Mouse (Mus musculus) right cerebral cortex, postnatal 36 days (tissue): ENCODE results near the gene Vmac.

Experiments used
- DNase-seq, 2 experiments: peaks; one replicate each; pipeline ENCODE4 v3.0.0; 2022; ENCODE audit warnings: low spot score in 2 of 2, mixed read lengths in 1 of 2

Vmac gene

DNA sequence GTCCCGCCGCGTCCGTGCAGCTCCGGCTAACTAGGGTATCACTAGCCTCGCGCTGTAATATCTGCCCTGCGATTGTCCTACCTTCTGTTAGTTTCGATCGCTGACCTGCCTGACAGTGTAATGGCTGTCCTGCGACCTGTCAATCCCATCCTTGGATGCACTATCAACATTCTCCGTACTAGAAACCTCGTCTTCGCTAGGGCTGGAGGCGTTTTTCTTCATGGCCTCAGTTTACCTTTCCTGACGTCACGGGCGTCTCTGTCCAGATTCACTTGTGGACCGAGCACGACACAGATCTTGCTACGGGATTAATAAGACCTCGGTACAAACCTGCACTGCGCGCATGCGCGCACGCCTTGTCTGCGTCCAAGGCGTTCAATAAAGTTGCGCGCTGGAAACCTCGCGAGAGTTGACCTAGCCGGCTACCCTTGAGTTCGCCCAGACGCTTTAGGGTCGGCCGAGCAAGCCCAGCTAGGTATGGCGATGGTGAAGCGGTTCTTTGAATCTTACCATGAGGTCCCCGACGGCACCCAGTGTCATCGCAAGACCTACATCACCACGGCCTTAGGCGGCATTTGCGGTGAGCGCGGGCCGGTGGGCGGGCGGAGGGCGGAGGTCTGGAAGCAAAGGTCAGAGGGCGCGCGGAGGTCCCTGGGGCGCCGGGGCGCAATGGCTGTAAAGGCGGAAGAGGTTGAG is at the start of gene Vmac, which contains the start of gene Ndufa11:
Gene Vmac, minus strand, starts transcription at position 660 of the 696 bp plus-strand sequence.
Gene Ndufa11, plus strand, starts transcription at position 405 of the 696 bp plus-strand sequence.
- peak; percentile 91 to 92 for DNase-seq

- DNase-seq = no peak
Measured at GRCm38 (mm10) chr17:56766631-56767405, 49.0 kb upstream of the Vmac start.

DNA sequence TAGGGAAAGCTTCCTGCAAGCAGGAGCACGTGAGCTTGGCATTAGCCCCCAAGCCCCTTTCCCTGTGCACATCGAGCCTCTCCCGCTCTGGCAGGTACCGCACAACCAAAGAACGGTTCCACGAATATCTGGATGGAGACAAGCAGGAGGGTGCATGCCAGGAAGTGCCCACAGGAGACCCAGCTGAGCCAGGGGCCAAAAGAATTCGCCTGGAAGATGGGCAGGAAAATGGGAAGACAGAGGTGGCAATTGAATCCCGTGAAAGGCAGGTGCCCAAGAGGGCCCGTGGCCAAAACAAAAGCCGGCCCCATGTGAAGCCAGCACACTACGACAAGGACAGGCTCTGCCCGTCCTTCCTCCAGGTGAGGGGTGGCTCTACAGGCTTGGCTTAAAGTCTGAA is 47.6 kb upstream of the Vmac start:
- no peak for DNase-seq

DNA sequence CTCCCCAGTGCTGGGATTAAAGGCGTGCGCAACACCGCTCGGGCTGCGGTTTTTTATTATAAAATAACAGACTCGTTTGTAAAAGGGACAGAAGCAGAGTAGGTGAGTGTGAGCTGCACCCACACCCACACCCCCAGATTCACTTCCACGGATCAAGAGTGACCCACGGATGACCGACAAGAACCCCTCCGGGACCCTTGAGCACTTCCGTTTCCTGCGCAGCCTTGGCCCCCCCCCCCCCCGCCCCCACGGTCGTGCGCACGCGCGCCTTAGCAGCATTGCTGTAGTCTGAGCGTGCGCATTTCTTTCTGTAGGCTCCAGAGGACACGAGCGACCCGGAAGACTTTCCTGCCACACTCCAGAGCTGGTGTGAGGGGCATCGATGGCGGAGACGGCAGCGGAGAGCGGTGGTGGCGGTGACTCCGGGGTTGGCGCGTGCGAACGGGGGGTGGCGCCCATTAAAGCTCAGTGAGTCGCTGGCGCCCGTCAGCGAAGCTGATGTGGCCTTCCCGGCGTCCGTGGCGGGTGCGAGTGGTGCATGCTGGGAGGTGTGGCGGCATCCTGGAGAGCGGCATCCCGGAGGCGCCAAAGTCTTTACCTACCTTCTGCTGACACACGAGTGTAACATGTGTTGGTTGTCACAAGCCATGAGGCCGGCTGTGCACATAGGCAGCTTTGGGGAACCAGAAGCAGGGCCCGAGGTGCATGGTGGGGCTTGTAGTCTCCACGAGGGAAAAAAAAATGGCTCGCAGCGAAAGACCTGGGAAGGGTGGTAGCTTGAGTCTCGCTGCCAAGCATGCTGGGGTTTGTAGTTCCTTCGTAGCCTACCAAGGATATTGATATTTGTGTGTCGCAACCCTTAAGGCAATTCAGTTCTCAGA is 46.9 kb upstream of the Vmac start, which contains the start of gene Dus3l:
Gene Dus3l, plus strand, starts transcription at position 284 of the 881 bp plus-strand sequence.
- DNase-seq = peak; percentile 87 to 88

DNA sequence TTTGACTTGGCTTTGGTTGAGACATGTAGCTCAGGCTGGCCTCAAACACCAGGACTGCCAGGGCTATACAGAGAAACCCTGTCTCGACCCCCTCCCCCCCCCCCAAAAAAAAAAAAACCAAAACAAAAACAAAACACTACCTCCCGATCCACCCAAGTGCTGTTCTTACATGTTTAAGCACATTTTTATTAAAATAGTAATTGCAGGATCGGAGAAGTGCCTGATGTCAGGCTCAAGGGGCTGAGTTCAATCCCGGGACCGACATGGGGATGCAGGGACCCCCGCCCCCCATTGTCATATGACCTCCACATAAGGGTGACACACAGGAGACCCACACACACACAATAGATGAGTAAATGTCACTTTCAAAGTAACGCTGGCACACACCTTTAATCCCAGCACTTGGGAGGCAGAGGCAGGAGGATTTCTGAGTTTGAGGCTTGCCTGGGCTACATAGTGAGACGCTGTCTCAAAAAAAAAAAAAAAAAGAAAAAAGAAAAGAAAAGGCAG is 46.0 kb upstream of the Vmac start:
- no peak for DNase-seq

DNA sequence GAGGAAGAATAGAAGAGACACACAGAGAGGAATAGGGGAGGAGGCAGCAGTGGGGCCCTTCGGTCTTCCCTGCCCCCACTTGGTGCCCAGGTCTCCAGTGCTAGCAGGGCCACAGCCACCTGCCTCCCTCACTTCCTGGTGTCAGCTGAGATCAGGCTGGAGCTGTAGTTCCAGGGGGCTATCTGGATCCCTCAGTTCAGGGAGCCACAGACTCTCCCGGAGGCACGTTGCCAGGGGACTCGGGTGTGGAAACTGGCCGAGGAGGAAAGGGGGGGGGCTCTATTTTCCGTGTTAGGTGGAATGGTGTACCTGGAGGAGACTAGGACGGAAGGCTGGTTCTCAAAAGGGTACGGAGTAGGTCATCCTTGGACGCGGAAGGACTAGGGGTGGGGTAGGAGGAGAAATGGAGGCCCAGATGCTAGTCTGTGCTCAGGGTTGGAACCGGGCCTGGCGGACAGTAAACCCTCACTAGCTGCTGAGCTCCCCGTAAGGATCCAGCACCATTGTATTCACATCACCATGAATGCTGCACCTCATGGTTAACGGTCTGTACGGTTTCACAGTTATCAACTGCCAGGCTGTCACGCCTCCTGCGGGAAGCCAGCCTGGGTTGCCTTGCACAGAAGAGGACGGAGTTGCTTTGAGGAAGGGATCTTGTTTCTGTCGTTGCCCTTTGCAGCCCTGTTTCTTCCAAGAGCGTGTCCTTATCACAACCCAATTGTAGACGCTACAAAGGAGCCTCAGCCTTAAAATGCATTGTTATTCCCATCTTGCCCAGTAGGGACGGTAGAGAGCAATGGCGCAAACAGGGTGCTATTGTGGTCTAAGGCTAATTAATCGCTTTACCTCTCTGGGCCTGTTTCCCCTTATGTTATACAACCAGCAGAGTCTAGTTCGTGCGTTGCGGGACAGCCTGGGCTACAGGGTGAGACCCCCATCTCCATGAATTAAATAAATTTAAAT is 45.2 kb upstream of the Vmac start:
- no peak for DNase-seq

DNA sequence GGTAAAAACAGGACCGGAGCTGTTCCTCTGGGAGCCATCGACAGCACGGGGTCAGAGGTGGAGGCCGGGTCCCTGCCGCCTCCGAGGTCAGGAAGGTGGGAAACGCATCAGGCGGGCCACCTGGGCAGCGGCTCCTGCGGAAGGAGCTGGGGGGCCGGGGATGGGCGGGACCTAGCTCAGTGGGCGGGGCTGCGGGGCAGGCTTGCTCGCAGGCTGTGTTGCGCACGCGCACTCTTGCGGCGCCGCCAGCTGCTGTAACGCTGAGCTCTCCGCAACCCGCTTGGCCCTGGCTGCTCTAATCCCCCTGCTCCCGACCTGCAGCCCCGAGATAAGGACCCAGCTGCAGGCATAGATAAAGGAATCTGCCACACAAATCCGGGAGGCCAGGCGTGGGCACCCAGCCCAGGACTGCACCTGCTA is 44.2 kb upstream of the Vmac start:
- DNase-seq = peak; percentile 73 to 77

- no peak for DNase-seq
Measured at GRCm38 (mm10) chr17:56761077-56761476, 43.3 kb upstream of the Vmac start.

GRCm38 (mm10) chr17:56759261-56759660 is 41.4 kb upstream of the Vmac start:
- no peak for DNase-seq

DNA sequence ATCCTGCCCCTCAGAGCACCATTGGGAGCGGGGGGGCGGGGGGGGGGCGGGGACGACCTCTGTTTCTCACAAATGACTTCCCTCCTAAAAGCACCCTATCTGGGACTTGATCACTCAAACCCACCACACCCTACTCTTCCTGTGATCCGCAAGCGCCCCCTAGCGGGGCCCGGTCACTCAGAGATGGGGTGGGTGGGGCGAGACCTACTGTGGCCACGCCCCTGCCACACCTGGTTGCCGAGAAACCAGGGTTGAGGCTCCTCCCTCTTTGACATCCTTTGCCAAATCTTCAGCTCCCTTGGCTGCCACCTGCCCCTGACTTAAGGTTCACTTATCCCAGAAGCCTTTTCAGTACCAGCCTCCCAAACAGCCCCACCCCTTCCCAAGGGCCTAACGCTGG is 40.3 kb upstream of the Vmac start:
- no peak for DNase-seq

- DNase-seq = no peak
Measured at GRCm38 (mm10) chr17:56757416-56758123, 39.7 kb upstream of the Vmac start, which contains the start of gene Nrtn. Gene Nrtn (minus strand): TSS chr17:56757530.

GRCm38 (mm10) chr17:56756703-56757399 is 39.0 kb upstream of the Vmac start:
- no peak for DNase-seq

DNA sequence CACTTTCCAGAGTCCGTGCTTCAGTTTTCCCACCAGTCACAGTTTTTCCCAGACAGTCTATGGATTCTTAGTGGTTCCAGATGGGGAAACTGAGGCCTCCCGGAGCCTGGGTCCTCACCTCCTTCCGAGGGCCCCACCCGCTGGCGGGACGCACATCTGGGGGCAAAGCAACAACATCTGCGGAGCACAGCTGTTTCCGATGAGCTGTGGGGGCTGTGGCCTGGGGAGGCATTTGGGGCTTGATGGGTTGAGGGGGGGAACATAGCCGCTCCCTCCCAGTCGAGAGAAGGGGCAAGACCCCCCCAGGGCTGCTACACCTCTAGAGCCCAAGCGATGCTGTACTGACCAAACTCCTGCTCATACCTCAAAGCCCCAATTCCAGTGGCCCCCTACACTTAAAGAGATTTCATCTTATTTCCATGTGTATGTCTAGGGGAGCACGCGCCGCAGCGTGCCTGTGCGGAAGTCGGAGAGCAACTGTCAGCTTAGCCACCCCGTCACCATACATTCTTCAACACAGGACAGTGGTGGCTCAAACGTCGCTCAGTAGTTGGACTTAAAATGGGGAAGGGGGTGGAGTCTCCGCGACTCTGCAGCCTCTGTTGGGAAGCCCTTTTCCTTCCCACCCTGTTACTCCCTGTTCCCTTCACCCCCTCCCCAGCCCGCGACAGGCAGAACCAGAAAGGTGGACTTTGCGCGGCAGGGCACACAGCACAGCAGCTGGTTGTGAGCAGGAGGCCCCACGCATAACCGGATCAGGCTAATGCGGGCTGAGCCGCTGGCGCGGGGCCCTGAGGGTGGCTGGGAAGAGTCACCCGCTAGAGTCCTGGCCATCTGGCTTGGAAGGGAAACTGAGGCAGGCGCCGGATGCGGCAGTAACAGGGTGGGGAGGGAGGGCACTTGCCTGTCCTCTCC is 36.7 kb upstream of the Vmac start:
- no peak for DNase-seq

DNA sequence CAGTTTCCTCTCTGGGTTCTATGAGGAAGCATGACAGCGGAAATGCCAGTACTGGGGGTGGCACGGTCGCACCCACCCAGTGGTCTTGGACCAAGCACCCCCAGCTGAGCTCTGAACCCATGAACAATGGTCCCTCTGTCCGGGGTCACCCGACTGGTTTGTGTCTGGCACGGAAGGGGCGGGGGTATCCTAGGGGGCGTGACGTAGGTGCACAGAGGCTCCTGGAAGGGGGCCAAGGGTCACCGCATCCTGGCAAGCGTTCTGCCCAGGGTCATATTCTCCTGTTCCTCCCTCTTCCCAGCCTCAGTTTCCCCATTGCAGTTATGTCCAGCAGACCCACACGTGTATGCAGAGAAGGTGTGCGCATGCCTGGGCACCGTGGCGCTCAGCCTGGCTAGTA is 35.6 kb upstream of the Vmac start:
- DNase-seq = no peak

- no peak for DNase-seq
Measured at GRCm38 (mm10) chr17:56751404-56752072, 33.7 kb upstream of the Vmac start.

DNA sequence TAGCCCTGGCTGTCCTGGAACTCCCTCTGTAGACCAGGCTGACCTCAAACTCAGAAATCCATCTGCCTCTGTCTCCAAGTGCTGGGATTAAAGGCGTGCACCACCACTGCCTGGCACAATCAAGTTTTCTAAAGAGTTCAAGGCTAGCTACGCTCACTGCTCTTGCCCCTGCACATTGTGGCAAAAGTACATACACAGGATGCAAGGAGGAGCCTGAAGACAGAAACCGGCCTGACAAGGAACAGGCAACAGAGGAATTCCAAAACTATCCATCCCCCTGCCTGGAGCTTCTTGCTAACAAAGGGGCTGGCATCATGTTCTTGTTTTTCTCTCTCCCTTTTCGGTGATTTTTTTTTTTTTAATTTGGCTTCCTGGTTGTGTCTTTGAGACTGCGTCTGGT is 26.4 kb upstream of the Vmac start:
- DNase-seq = no peak

GRCm38 (mm10) chr17:56740788-56741160 is 23.0 kb upstream of the Vmac start:
- no peak for DNase-seq
